Mouse (Mus musculus) lung, postnatal 36 days (tissue): ENCODE data around the gene Pabpc4.

Experiments
- DNase-seq: peaks from one replicate; pipeline ENCODE4 v3.0.0; 2022; ENCODE audit warnings: mixed read lengths

The Pabpc4 gene

GRCm38 (mm10) chr4:123261721-123262401, at the start of gene Pabpc4:
Gene Pabpc4, plus strand, starts transcription at chr4:123262351.
- no peak for DNase-seq

GRCm38 (mm10) chr4:123213975-123214374, 48.2 kb upstream of the Pabpc4 start:
- DNase-seq: no peak

DNA sequence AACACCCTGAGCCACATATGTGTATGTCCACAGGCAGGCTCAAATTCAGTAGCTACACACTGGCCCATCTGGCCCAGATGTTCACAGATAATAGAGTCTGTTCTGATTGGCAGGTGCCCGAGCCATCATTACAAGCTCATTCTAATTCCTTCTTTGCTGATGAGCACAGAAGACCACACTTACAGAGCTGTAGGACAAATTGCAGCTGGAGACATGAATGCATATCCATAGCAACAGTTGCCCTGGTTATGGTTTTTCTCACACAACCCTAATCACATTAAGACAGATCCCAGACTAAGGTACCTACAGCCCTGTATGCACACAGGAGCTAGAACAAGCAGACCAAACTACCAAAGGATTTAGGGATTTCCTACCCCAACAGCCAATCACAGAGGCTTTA, 46.8 kb upstream of the Pabpc4 start:
- no peak for DNase-seq

- no peak for DNase-seq
These were observed 45.4 kb upstream of the Pabpc4 start for GRCm38 (mm10) chr4:123216782-123217181.

GRCm38 (mm10) chr4:123219720-123220357, 42.3 kb upstream of the Pabpc4 start:
- peak; percentile 67 for DNase-seq

- DNase-seq: no peak
These were observed 41.5 kb upstream of the Pabpc4 start for GRCm38 (mm10) chr4:123220637-123221036.

GRCm38 (mm10) chr4:123223309-123223708, 38.8 kb upstream of the Pabpc4 start:
- DNase-seq: no peak

DNA sequence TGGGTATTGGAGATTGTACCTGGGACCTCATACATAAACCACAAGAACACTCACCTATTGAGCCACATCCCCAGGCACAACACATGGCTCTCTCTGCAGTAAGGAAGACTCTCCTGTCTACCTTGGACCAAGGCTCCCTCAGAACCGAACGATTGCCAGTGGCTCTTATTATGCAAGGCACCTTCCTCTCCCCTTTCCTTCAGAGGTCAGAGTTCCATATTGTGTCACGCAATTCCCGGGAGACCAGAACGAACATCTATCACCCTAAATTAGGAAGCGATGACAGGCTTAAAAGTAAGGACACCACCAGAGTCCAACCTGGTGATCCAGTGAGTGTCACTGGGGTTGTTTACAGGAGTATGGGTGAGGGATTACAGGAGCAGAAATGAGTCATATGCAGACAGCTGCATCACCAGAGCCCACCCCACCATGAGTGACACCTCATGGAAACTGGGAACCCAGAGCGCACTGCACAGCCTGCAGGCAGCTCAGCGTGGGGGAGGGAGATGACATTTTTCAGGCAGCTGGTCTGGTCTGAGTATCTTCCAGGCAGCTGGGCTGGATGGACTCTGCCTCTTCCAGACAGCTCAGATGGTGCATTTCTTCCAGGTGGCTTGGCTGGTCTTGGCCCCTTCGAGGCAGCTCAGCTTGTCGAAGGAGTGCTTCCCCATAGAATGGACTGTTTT, 36.3 kb upstream of the Pabpc4 start:
- peak; percentile 52 for DNase-seq

DNA sequence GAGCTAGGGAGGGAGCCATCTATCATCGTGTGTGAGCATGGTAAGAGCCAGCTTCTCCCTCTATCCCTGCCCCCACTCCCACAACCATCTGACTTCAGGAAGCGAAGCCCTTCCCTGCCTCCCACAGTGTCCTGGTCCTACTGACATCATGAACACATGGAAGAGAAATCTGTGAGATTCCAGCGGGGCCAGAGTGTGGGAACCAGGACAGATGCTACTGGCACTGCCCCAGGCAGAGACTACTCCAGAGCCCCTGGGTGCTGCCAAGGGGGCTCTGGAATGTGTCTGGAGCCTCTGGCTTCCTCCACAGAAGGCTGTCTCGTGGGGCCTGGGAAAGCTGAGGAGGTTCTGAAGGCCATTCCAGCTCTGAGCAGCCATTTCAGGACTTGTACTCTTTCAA, 34.4 kb upstream of the Pabpc4 start:
- DNase-seq: peak; percentile 74

DNA sequence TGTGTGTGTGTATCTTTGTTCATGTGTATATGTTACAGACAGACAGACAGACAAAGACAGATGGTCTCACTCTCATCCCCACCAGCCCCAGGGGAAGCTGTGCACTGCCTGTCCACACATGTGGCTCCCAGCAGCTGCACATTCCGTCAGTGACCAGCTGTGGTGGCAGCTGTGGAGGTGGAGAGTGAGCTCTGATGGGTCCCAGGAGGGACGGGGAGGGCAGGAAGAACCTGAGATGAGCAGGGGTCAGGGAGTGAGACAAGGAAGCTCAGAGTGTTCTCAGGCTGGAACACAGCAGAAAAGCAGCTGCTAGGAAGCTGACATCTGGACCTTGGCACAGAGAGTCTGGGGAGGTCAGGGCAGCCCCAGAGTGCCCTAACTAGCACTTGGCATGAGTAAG, 33.9 kb upstream of the Pabpc4 start:
- DNase-seq: peak; percentile 80

DNA sequence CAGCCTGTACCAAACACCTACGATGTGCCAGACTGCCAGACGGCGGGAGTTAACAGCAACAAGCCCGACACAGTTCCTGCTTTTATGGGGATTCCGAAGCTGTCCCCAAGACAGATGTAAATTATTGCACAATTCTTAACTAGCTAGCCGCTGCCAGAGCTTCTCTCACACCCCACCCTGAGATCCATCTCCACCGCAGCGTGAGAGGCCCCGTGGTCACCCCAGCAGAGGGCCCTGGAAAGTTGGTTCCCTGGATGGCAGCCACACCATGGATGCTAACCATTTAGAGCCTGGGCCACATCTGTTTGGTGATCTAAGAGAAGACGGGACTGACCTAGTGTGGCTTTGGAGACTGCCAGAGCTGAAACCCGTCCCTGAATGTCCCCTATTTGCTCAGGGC, 33.0 kb upstream of the Pabpc4 start:
- DNase-seq: peak; percentile 52

DNA sequence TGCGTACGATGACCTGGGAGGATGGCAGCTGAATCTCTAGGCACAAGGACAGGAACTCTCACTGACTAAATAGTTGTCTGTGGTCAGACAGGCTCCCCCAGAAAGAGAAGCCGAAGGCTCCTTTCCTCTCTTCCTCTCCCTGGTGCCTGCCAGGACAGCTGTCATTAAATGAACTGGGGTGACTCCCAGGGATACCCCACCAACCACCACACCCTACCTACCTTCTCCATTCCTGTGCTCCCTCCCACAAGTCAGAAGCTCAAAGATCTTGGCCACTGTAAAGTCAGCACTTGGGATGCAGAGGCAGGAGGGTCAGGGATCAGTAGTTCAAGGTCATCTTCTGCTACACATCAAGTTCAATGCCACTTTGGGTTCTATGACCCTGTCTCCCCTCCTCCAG, 29.3 kb upstream of the Pabpc4 start:
- DNase-seq: no peak

DNA sequence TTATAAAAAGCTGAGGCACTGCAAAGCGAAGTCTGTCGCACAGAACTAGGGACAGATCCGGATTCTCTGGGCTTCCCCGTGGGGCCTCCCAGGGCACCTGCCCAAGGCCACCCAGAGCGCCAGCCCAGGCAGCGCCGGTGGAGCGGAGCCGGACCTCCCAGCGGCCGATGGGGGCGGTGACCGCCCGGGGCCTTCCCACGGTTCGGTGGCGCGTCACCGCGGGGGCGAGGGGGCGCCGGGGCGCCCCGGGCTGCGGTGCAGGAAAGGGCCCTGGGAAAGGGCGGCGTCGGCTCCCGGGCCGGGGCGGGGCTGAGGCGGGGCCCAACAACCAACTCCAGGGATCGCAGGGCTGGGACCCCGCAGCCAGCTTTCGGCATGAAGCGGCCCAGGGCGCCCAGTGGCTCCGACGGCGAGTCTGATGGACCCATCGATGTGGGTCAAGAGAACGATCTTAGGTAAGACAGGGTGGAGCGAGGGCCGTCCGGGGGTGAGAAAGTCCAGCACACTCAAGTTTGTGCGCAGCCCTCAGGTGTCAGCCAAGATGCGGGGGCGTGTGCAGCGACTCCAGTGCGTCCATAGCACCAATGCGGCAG, 28.6 kb upstream of the Pabpc4 start, which contains the start of gene Heyl:
Gene Heyl (plus strand): TSS at position 65 of the 593 bp plus-strand sequence.
- peak; percentile 58 for DNase-seq

DNA sequence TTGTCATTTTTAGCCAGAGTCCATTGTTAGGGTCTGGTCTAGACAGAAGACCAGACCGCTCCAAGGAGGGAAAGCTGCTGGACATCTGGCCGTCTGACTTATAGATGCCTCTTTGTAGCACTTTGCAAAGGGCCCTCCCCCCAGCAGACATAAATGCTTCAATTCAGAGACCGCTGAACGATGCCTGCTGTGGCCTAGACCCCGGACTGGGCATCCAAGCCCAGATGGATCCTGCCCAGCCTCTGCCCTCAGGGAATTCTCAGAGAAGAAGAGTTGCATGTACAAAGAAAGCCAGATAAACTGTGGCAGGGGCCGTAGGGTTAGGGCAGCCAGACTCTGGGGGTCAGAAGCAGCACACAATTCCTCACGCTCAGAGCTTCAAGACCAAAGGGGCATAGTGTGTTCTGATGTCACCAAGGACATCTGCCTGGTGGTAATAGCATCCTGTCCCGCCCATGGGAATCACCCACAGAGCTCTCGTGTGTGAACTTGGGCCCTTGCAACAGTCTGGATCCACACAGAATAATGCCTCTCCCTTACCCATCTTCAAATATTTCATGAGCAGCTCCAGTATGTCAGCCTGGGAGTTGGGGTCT, 26.2 kb upstream of the Pabpc4 start:
- DNase-seq: no peak

- DNase-seq: peak; percentile 62
These were observed 25.6 kb upstream of the Pabpc4 start for GRCm38 (mm10) chr4:123236431-123237031.

GRCm38 (mm10) chr4:123237386-123238266, 24.5 kb upstream of the Pabpc4 start:
- DNase-seq: peak; percentile 55

DNA sequence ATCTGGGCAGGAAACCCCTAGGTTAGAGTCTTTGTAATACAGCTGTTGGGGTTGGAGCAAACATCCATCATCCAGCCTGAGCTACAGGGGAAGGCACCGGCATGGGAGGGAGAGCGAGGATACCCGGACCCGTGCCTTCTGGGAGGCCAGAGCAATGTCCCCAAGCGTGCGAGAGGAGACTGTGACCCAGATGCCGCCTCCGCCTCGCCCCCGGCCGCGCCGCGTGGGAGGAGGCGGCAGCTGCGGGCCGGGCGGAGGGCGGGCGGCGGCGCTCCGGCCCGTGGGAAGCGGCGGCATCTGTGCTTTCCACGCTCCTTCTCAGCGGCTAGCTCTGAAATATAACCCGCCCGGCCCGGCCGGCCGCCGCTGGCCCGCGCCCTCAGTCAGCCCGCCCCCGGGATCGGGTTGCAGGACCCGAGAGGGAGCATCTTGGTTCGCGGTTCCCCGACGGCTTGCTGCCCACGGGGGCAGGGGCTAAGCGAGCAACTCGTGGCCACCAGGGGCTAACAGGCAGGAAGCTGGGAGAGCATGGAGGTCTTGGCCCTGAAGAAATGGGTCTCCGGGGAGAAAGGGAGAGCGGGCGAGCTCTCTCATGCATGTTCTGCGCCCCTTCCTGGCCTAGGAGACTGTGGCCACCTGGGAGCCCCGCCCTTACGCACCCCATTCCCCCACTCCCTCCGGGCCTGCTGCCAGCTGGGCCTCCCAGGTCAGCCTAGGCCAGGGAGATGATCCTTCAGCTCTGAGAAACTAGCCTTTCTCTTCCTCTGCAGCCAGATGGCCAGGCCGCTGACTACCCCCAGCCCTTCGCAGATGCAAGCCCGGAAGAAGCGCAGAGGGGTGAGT, 22.6 kb upstream of the Pabpc4 start:
- peak; percentile 50 for DNase-seq

DNA sequence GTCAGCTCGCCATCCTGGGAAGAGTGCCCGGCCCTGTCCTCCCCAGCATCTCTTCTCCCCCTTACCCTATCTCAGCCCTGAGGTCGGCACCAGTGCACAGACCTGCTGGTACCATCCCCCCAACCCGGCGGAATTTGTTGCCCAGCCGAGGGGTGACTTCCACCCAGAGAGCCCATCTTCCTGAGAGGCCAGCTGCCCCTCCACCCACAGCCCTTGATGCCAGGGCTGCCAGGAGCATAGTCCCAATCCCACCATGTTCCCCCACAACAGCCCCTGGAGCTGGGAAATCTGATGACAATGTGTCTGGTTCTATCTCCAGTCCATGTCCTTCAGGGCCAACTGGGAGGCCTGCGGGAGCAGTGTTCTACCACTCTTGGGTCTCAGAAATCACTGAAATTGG, 15.9 kb upstream of the Pabpc4 start:
- DNase-seq: no peak

DNA sequence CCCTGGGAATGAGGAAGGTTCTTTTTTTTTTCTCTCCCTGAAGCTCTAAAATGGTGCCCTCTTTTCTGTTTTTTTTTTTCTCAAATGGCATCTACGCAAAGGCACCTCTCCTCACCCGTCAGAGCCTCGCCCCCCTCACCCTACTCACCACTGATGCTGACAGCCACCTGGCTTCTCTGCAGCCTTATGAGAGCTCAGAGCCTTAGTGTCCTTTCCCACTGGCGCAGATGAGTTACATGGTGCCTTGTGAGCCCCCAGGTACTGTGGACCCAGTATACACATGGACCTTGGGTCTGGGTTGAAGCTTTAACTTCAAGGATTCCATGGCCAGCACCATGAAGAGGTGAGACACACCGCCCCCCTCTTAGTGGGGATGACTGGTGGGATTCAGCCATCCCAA, 15.5 kb upstream of the Pabpc4 start:
- no peak for DNase-seq

- peak; percentile 66 for DNase-seq
These were observed 14.8 kb upstream of the Pabpc4 start for GRCm38 (mm10) chr4:123247147-123247880.
